Mouse (Mus musculus): ENCODE results near the gene Oxa1l. TPM values are rescaled to one million over a fixed set of nuclear protein-coding genes. Genes with fewer than 3 reads are reported as not detected.
"Not testable (repeated sequence)": the region's sequence is repeated elsewhere in the genome, so short reads cannot be mapped to it uniquely, and the experiment has no call there.

Gene Oxa1l
- polyA plus RNA-seq, 1 experiment from 2014 or later = 33.7 TPM

GRCm38 (mm10) chr14:54333452-54334189 lies 27.0 kb upstream of the Oxa1l start:
- H3K27ac ChIP-seq (ENCODE audit: low read length) = no peak overlapping the region
- H3K27me3 ChIP-seq (ENCODE audit: control insufficient read depth, insufficient read depth, low read length) = no peaks in the 10 kb centered on the region
- no peaks in the 10 kb centered on the region for H3K9me3 ChIP-seq (replicated peaks; ENCODE audit: control insufficient read depth, low read length)
- no peak overlapping the region for H3K4me3 ChIP-seq (replicated peaks; ENCODE audit: low read length)
- WGBS = 50% methylated on average over 8 of the region's 8 CpGs
- H3K36me3 ChIP-seq (ENCODE audit: control insufficient read depth, insufficient read depth, low read length) = no peaks in the 10 kb centered on the region
- no peaks in the 10 kb centered on the region for H3K4me1 ChIP-seq (ENCODE audit: control insufficient read depth, insufficient read depth, low read length)
- ATAC-seq (ENCODE audit: insufficient read depth, low FRiP score) = no peak
- no peak overlapping the region for H3K4me2 ChIP-seq (ENCODE audit: low read depth, low read length)
- H3K9ac ChIP-seq (ENCODE audit: low read length) = no peak overlapping the region

GRCm38 (mm10) chr14:54340836-54341235 lies 19.8 kb upstream of the Oxa1l start:
- Histone ChIP-seq H3K9me3 (replicated peaks; ENCODE audit: control insufficient read depth, low read length) (no peaks in the 10 kb centered on the region), H3K4me3 (replicated peaks; ENCODE audit: low read length) (no peak overlapping the region), H3K27ac (ENCODE audit: low read length) (no peak overlapping the region), H3K27me3 (ENCODE audit: control insufficient read depth, insufficient read depth, low read length) (no peaks in the 10 kb centered on the region), H3K4me1 (ENCODE audit: control insufficient read depth, insufficient read depth, low read length) (no peaks in the 10 kb centered on the region), H3K9ac (ENCODE audit: low read length) (no peak overlapping the region), H3K4me2 (ENCODE audit: low read depth, low read length) (no peak overlapping the region), H3K36me3 (ENCODE audit: control insufficient read depth, insufficient read depth, low read length) (no peaks in the 10 kb centered on the region)
- 62% methylated on average over 7 of the region's 7 CpGs for WGBS
- no peak for ATAC-seq (ENCODE audit: insufficient read depth, low FRiP score)

- not testable (repeated sequence) for H3K4me1 ChIP-seq (ENCODE audit: control insufficient read depth, insufficient read depth, low read length); H3K9ac ChIP-seq (ENCODE audit: low read length); H3K4me2 ChIP-seq (ENCODE audit: low read depth, low read length); H3K27me3 ChIP-seq (ENCODE audit: control insufficient read depth, insufficient read depth, low read length); H3K9me3 ChIP-seq (replicated peaks; ENCODE audit: control insufficient read depth, low read length); H3K27ac ChIP-seq (ENCODE audit: low read length); H3K4me3 ChIP-seq (replicated peaks; ENCODE audit: low read length); H3K36me3 ChIP-seq (ENCODE audit: control insufficient read depth, insufficient read depth, low read length); ATAC-seq (ENCODE audit: insufficient read depth, low FRiP score)
- 52% methylated on average over 2 of the region's 2 CpGs for whole genome bisulfite sequencing
These were observed 18.8 kb upstream of the Oxa1l start for GRCm38 (mm10) chr14:54341807-54342206.

GRCm38 (mm10) chr14:54350773-54351541 lies 9.7 kb upstream of the Oxa1l start:
- not testable (repeated sequence) for H3K4me2 ChIP-seq (ENCODE audit: low read depth, low read length); H3K9me3 ChIP-seq (replicated peaks; ENCODE audit: control insufficient read depth, low read length); H3K4me1 ChIP-seq (ENCODE audit: control insufficient read depth, insufficient read depth, low read length); ATAC-seq (ENCODE audit: insufficient read depth, low FRiP score); H3K27ac ChIP-seq (ENCODE audit: low read length); H3K27me3 ChIP-seq (ENCODE audit: control insufficient read depth, insufficient read depth, low read length); H3K9ac ChIP-seq (ENCODE audit: low read length); H3K36me3 ChIP-seq (ENCODE audit: control insufficient read depth, insufficient read depth, low read length); H3K4me3 ChIP-seq (replicated peaks; ENCODE audit: low read length)
- WGBS = 91% methylated on average over 16 of the region's 16 CpGs

- Histone ChIP-seq H3K9me3 (replicated peaks; ENCODE audit: control insufficient read depth, low read length) (no peaks in the 10 kb centered on the region; the same call in 1 of the 2 replicates), H3K4me3 (replicated peaks; ENCODE audit: low read length) (no peak overlapping the region), H3K27ac (ENCODE audit: low read length) (no peak overlapping the region), H3K4me2 (ENCODE audit: low read depth, low read length) (no peak overlapping the region), H3K36me3 (ENCODE audit: control insufficient read depth, insufficient read depth, low read length) (no peaks in the 10 kb centered on the region), H3K9ac (ENCODE audit: low read length) (no peak overlapping the region), H3K4me1 (ENCODE audit: control insufficient read depth, insufficient read depth, low read length) (no peaks in the 10 kb centered on the region), H3K27me3 (ENCODE audit: control insufficient read depth, insufficient read depth, low read length) (no peaks in the 10 kb centered on the region)
- 73% methylated on average over 8 of the region's 8 CpGs for WGBS
- ATAC-seq (ENCODE audit: insufficient read depth, low FRiP score) = no peak
These were observed 8.3 kb upstream of the Oxa1l start for GRCm38 (mm10) chr14:54352314-54352713.

- Histone ChIP-seq H3K36me3 (ENCODE audit: control insufficient read depth, insufficient read depth, low read length) (no peaks in the 10 kb centered on the region), H3K4me1 (ENCODE audit: control insufficient read depth, insufficient read depth, low read length) (no peaks in the 10 kb centered on the region), H3K9ac (ENCODE audit: low read length) (no peak overlapping the region), H3K27me3 (ENCODE audit: control insufficient read depth, insufficient read depth, low read length) (no peaks in the 10 kb centered on the region), H3K27ac (ENCODE audit: low read length) (no peak overlapping the region), H3K4me2 (ENCODE audit: low read depth, low read length) (no peak overlapping the region), H3K9me3 (replicated peaks; ENCODE audit: control insufficient read depth, low read length) (no peaks in the 10 kb centered on the region; the same call in 1 of the 2 replicates), H3K4me3 (replicated peaks; ENCODE audit: low read length) (no peak overlapping the region)
- no peak for ATAC-seq (ENCODE audit: insufficient read depth, low FRiP score)
- 46% methylated on average over 1 of the region's 1 CpGs for WGBS
These were observed 6.2 kb upstream of the Oxa1l start for GRCm38 (mm10) chr14:54354406-54354805.

GRCm38 (mm10) chr14:54363156-54363555 lies 2.5 kb downstream of the Oxa1l start:
- H3K27me3 ChIP-seq (ENCODE audit: control insufficient read depth, insufficient read depth, low read length) = no peaks in the 10 kb centered on the region
- H3K4me3 ChIP-seq (replicated peaks; ENCODE audit: low read length) = no peak overlapping the region
- no peak overlapping the region for H3K27ac ChIP-seq (ENCODE audit: low read length)
- peaks cover 26% of the 10 kb centered on the region for H3K36me3 ChIP-seq (ENCODE audit: control insufficient read depth, insufficient read depth, low read length)
- no peak overlapping the region for H3K4me2 ChIP-seq (ENCODE audit: low read depth, low read length)
- H3K4me1 ChIP-seq (ENCODE audit: control insufficient read depth, insufficient read depth, low read length) = peaks cover 9% of the 10 kb centered on the region
- H3K9me3 ChIP-seq (replicated peaks; ENCODE audit: control insufficient read depth, low read length) = no peaks in the 10 kb centered on the region
- ATAC-seq (ENCODE audit: insufficient read depth, low FRiP score) = no peak
- no peak overlapping the region for H3K9ac ChIP-seq (ENCODE audit: low read length)
- WGBS = 91% methylated on average over 8 of the region's 8 CpGs

GRCm38 (mm10) chr14:54365026-54365645 lies 4.5 kb downstream of the Oxa1l start:
- no peak overlapping the region for H3K9ac ChIP-seq (ENCODE audit: low read length)
- no peak overlapping the region for H3K4me3 ChIP-seq (replicated peaks; ENCODE audit: low read length)
- H3K27me3 ChIP-seq (ENCODE audit: control insufficient read depth, insufficient read depth, low read length) = no peaks in the 10 kb centered on the region
- no peak overlapping the region for H3K27ac ChIP-seq (ENCODE audit: low read length)
- H3K36me3 ChIP-seq (ENCODE audit: control insufficient read depth, insufficient read depth, low read length) = peaks cover 44% of the 10 kb centered on the region
- H3K9me3 ChIP-seq (replicated peaks; ENCODE audit: control insufficient read depth, low read length) = no peaks in the 10 kb centered on the region
- WGBS = 86% methylated on average over 5 of the region's 5 CpGs
- ATAC-seq (ENCODE audit: insufficient read depth, low FRiP score) = no peak
- peaks cover 9% of the 10 kb centered on the region for H3K4me1 ChIP-seq (ENCODE audit: control insufficient read depth, insufficient read depth, low read length)
- no peak overlapping the region for H3K4me2 ChIP-seq (ENCODE audit: low read depth, low read length)

GRCm38 (mm10) chr14:54366581-54366980 lies 5.9 kb downstream of the Oxa1l start:
- Histone ChIP-seq H3K4me2 (ENCODE audit: low read depth, low read length) (no peak overlapping the region), H3K4me1 (ENCODE audit: control insufficient read depth, insufficient read depth, low read length) (peaks cover 7% of the 10 kb centered on the region), H3K9me3 (replicated peaks; ENCODE audit: control insufficient read depth, low read length) (no peaks in the 10 kb centered on the region), H3K4me3 (replicated peaks; ENCODE audit: low read length) (no peak overlapping the region), H3K27me3 (ENCODE audit: control insufficient read depth, insufficient read depth, low read length) (no peaks in the 10 kb centered on the region), H3K36me3 (ENCODE audit: control insufficient read depth, insufficient read depth, low read length) (peaks cover 55% of the 10 kb centered on the region), H3K9ac (ENCODE audit: low read length) (no peak overlapping the region), H3K27ac (ENCODE audit: low read length) (no peak overlapping the region)
- ATAC-seq (ENCODE audit: insufficient read depth, low FRiP score) = no peak
- 87% methylated on average over 10 of the region's 10 CpGs for WGBS
